Mouse (Mus musculus): ENCODE measurements around the gene Nlrc4. TPM values are rescaled to one million over a fixed set of nuclear protein-coding genes. Genes with fewer than 3 reads are reported as not detected.

Gene Nlrc4
- total RNA-seq (2012; rRNA removed): 2.3 and 2.4 TPM in 2 replicates

- in situ Hi-C loops (cut with MboI; ENCODE audit: low sequenced_read_pairs in 2 of 2, unreplicated experiment in 2 of 2): no loop called here
- no peak within 1 kb of the TSS for H3K4me3 ChIP-seq (ENCODE audit: insufficient read depth in 1 of 2, low read depth in 1 of 2, low read length in 2 of 2, poor library complexity in 1 of 2, severe bottlenecking in 1 of 2)
- no peak for DNase-seq (ENCODE audit: low read depth, low spot score)
- peak within 1 kb of the TSS; percentile 81; the same call in 1 of the 2 replicates for H3K27ac ChIP-seq (ENCODE audit: insufficient read depth, low read depth, low read length, poor library complexity, severe bottlenecking)
- no peaks in the 10 kb centered on the region for H3K36me3 ChIP-seq (ENCODE audit: control insufficient read depth, insufficient read depth, low read length, poor library complexity, severe bottlenecking)
- no peaks in the 10 kb centered on the region for H3K9me3 ChIP-seq (ENCODE audit: control insufficient read depth, insufficient read depth, low read depth, low read length)
- peaks cover 0 to 5% of the 10 kb centered on the region in 2 experiments; a peak in 1 of 4 replicates for H3K4me1 ChIP-seq (ENCODE audit: control insufficient read depth in 2 of 2, insufficient read depth in 2 of 2, low read length in 2 of 2, poor library complexity in 1 of 2)
- peak within 1 kb of the TSS; percentile 33; the same call in 1 of the 2 replicates for H3K9ac ChIP-seq (ENCODE audit: insufficient read depth, low read depth, low read length, poor library complexity, severe bottlenecking)
- no peak for TF ChIP-seq HCFC1 (IDR thresholded peaks at IDR 0.05; ENCODE audit: borderline replicate concordance, insufficient read depth, low read length)
- no peak for TF ChIP-seq CHD2 (IDR thresholded peaks at IDR 0.05; ENCODE audit: low read depth, low read length)
- TF ChIP-seq MAFK (IDR thresholded peaks at IDR 0.05; ENCODE audit: insufficient read depth, low read depth, low read length): no peak
- no peak for TF ChIP-seq ZC3H11A (IDR thresholded peaks at IDR 0.05; ENCODE audit: borderline replicate concordance, low read depth, low read length)
- no peak for TF ChIP-seq ZNF384 (IDR thresholded peaks at IDR 0.05; ENCODE audit: low read depth, low read length)
Observed at GRCm38 (mm10) chr17:74458711-74459408, at the start of gene Nlrc4. Nlrc4 (minus strand) TSS chr17:74459142.

GRCm38 (mm10) chr17:74508600-74508999 is 49.7 kb upstream of the Nlrc4 start:
- H3K27ac ChIP-seq (ENCODE audit: insufficient read depth, low read depth, low read length, poor library complexity, severe bottlenecking): no peak overlapping the region
- in situ Hi-C loops (cut with MboI; ENCODE audit: low sequenced_read_pairs in 2 of 2, unreplicated experiment in 2 of 2): no loop called here
- TF ChIP-seq CHD2 (IDR thresholded peaks at IDR 0.05; ENCODE audit: low read depth, low read length): no peak
- no peak for TF ChIP-seq ZC3H11A (IDR thresholded peaks at IDR 0.05; ENCODE audit: borderline replicate concordance, low read depth, low read length)
- TF ChIP-seq ZNF384 (IDR thresholded peaks at IDR 0.05; ENCODE audit: low read depth, low read length): no peak
- TF ChIP-seq MAFK (IDR thresholded peaks at IDR 0.05; ENCODE audit: insufficient read depth, low read depth, low read length): no peak
- no peak for TF ChIP-seq HCFC1 (IDR thresholded peaks at IDR 0.05; ENCODE audit: borderline replicate concordance, insufficient read depth, low read length)
- no peaks in the 10 kb centered on the region for H3K36me3 ChIP-seq (ENCODE audit: control insufficient read depth, insufficient read depth, low read length, poor library complexity, severe bottlenecking)
- H3K9ac ChIP-seq (ENCODE audit: insufficient read depth, low read depth, low read length, poor library complexity, severe bottlenecking): no peak overlapping the region
- H3K9me3 ChIP-seq (ENCODE audit: control insufficient read depth, insufficient read depth, low read depth, low read length): no peaks in the 10 kb centered on the region
- no peaks in the 10 kb centered on the region for H3K4me1 ChIP-seq (ENCODE audit: control insufficient read depth in 2 of 2, insufficient read depth in 2 of 2, low read length in 2 of 2, poor library complexity in 1 of 2)
- DNase-seq (ENCODE audit: low read depth, low spot score): no peak
- H3K4me3 ChIP-seq (ENCODE audit: insufficient read depth in 1 of 2, low read depth in 1 of 2, low read length in 2 of 2, poor library complexity in 1 of 2, severe bottlenecking in 1 of 2): no peak overlapping the region

GRCm38 (mm10) chr17:74507934-74508333 is 49.0 kb upstream of the Nlrc4 start:
- H3K9ac ChIP-seq (ENCODE audit: insufficient read depth, low read depth, low read length, poor library complexity, severe bottlenecking): no peak overlapping the region
- TF ChIP-seq ZC3H11A (IDR thresholded peaks at IDR 0.05; ENCODE audit: borderline replicate concordance, low read depth, low read length) (no peak), CHD2 (IDR thresholded peaks at IDR 0.05; ENCODE audit: low read depth, low read length) (no peak), MAFK (IDR thresholded peaks at IDR 0.05; ENCODE audit: insufficient read depth, low read depth, low read length) (no peak), HCFC1 (IDR thresholded peaks at IDR 0.05; ENCODE audit: borderline replicate concordance, insufficient read depth, low read length) (no peak), ZNF384 (IDR thresholded peaks at IDR 0.05; ENCODE audit: low read depth, low read length) (no peak)
- no peaks in the 10 kb centered on the region for H3K36me3 ChIP-seq (ENCODE audit: control insufficient read depth, insufficient read depth, low read length, poor library complexity, severe bottlenecking)
- H3K4me3 ChIP-seq (ENCODE audit: insufficient read depth in 1 of 2, low read depth in 1 of 2, low read length in 2 of 2, poor library complexity in 1 of 2, severe bottlenecking in 1 of 2): no peak overlapping the region
- no peaks in the 10 kb centered on the region for H3K4me1 ChIP-seq (ENCODE audit: control insufficient read depth in 2 of 2, insufficient read depth in 2 of 2, low read length in 2 of 2, poor library complexity in 1 of 2)
- H3K9me3 ChIP-seq (ENCODE audit: control insufficient read depth, insufficient read depth, low read depth, low read length): no peaks in the 10 kb centered on the region
- H3K27ac ChIP-seq (ENCODE audit: insufficient read depth, low read depth, low read length, poor library complexity, severe bottlenecking): no peak overlapping the region
- in situ Hi-C loops (cut with MboI; ENCODE audit: low sequenced_read_pairs in 2 of 2, unreplicated experiment in 2 of 2): no loop called here
- DNase-seq (ENCODE audit: low read depth, low spot score): no peak

GRCm38 (mm10) chr17:74501085-74501484 is 42.1 kb upstream of the Nlrc4 start:
- DNase-seq (ENCODE audit: low read depth, low spot score): no peak
- no peaks in the 10 kb centered on the region; the same call in 1 of the 2 replicates for H3K36me3 ChIP-seq (ENCODE audit: control insufficient read depth, insufficient read depth, low read length, poor library complexity, severe bottlenecking)
- no peak overlapping the region for H3K9ac ChIP-seq (ENCODE audit: insufficient read depth, low read depth, low read length, poor library complexity, severe bottlenecking)
- no peak overlapping the region for H3K4me3 ChIP-seq (ENCODE audit: insufficient read depth in 1 of 2, low read depth in 1 of 2, low read length in 2 of 2, poor library complexity in 1 of 2, severe bottlenecking in 1 of 2)
- no peak for TF ChIP-seq ZC3H11A (IDR thresholded peaks at IDR 0.05; ENCODE audit: borderline replicate concordance, low read depth, low read length)
- TF ChIP-seq ZNF384 (IDR thresholded peaks at IDR 0.05; ENCODE audit: low read depth, low read length): no peak
- TF ChIP-seq MAFK (IDR thresholded peaks at IDR 0.05; ENCODE audit: insufficient read depth, low read depth, low read length): no peak
- no peak for TF ChIP-seq HCFC1 (IDR thresholded peaks at IDR 0.05; ENCODE audit: borderline replicate concordance, insufficient read depth, low read length)
- TF ChIP-seq CHD2 (IDR thresholded peaks at IDR 0.05; ENCODE audit: low read depth, low read length): no peak
- H3K9me3 ChIP-seq (ENCODE audit: control insufficient read depth, insufficient read depth, low read depth, low read length): no peaks in the 10 kb centered on the region
- in situ Hi-C loops (cut with MboI; ENCODE audit: low sequenced_read_pairs in 2 of 2, unreplicated experiment in 2 of 2): no loop called here
- H3K4me1 ChIP-seq (ENCODE audit: control insufficient read depth in 2 of 2, insufficient read depth in 2 of 2, low read length in 2 of 2, poor library complexity in 1 of 2): no peaks in the 10 kb centered on the region
- H3K27ac ChIP-seq (ENCODE audit: insufficient read depth, low read depth, low read length, poor library complexity, severe bottlenecking): no peak overlapping the region

Data from ES-E14 (cell line).